Mouse (Mus musculus) hematopoietic stem cell, adult 5-6 weeks (primary cell): ENCODE results near the gene Plcl1. TPM values are rescaled to one million over a fixed set of nuclear protein-coding genes. Genes with fewer than 3 reads are reported as not detected.

Source experiments
- ATAC-seq, 2 experiments: fragments of 125-278 bp in 1 of 2; replicated peaks in 1 of 2; 2 replicates each; pipeline ENCODE4 v1.8.0; 2016 to 2017; ENCODE audit warnings: inconsistent platforms in 2 of 2, mild to moderate bottlenecking in 2 of 2, moderate number of reproducible peaks in 2 of 2, low read depth in 1 of 2, moderate TSS enrichment in 1 of 2; ENCODE audit not compliant: low FRiP score in 2 of 2, poor library complexity in 2 of 2, severe bottlenecking in 2 of 2, insufficient read depth in 1 of 2, low TSS enrichment in 1 of 2
- total RNA-seq: library from RNA; stranded (forward); fragments of 172-1452, 232-1000 nt; gene quantifications from 2 replicates; pipeline ENCODE4 v1.2.3, GENCODE M21; 2017

The Plcl1 gene
- total RNA-seq, 1 experiment from 2014 or later: 2.6 TPM

GRCm38 (mm10) chr1:55499872-55500271, 94.2 kb downstream of the Plcl1 start:
- no peak for ATAC-seq

GRCm38 (mm10) chr1:55500981-55501682, 95.4 kb downstream of the Plcl1 start:
- ATAC-seq: no peak

- no peak for ATAC-seq
Observed at GRCm38 (mm10) chr1:55505811-55506210, 100.1 kb downstream of the Plcl1 start.

GRCm38 (mm10) chr1:55507061-55507460, 101.3 kb downstream of the Plcl1 start:
- peak in 1 of 2 experiments; percentile 65; a peak in 1 of 4 replicates for ATAC-seq

- ATAC-seq: no peak
Observed at GRCm38 (mm10) chr1:55509587-55509986, 103.9 kb downstream of the Plcl1 start.

GRCm38 (mm10) chr1:55512165-55512564, 106.4 kb downstream of the Plcl1 start:
- no peak for ATAC-seq

- peak in 1 of 2 experiments; percentile 42; a peak in 2 of 4 replicates for ATAC-seq
Observed at GRCm38 (mm10) chr1:55512799-55513198, 107.1 kb downstream of the Plcl1 start.

GRCm38 (mm10) chr1:55517182-55517581, 111.5 kb downstream of the Plcl1 start:
- no peak for ATAC-seq

GRCm38 (mm10) chr1:55523966-55524365, 118.2 kb downstream of the Plcl1 start:
- ATAC-seq: no peak

GRCm38 (mm10) chr1:55525100-55525499, 119.4 kb downstream of the Plcl1 start:
- peak in 1 of 2 experiments; percentile 37; a peak in 1 of 4 replicates for ATAC-seq

GRCm38 (mm10) chr1:55525748-55526147, 120.0 kb downstream of the Plcl1 start:
- ATAC-seq: no peak

GRCm38 (mm10) chr1:55528547-55529304, 123.0 kb downstream of the Plcl1 start:
- peak; percentile 93 for ATAC-seq

- ATAC-seq: no peak
Observed at GRCm38 (mm10) chr1:55533823-55534222, 128.1 kb downstream of the Plcl1 start.

- no peak for ATAC-seq
Observed at GRCm38 (mm10) chr1:55554405-55554804, 148.7 kb downstream of the Plcl1 start.

- no peak for ATAC-seq
Observed at GRCm38 (mm10) chr1:55557960-55558359, 152.2 kb downstream of the Plcl1 start.

GRCm38 (mm10) chr1:55558409-55558808, 152.7 kb downstream of the Plcl1 start:
- no peak for ATAC-seq

GRCm38 (mm10) chr1:55559998-55560397, 154.3 kb downstream of the Plcl1 start:
- ATAC-seq: no peak

- no peak for ATAC-seq
Observed at GRCm38 (mm10) chr1:55565933-55566332, 160.2 kb downstream of the Plcl1 start.
